Mouse (Mus musculus): ENCODE measurements at regions not wholly inside any gene's neighbourhood (a gene's known extent, or its start where the extent isn't known, plus 50 kb on each side); places are given as distances from the start of the nearest gene placed in this dataset.
"Not testable (repeated sequence)": the region's sequence is repeated elsewhere in the genome, so short reads cannot be mapped to it uniquely, and the experiment has no call there.

DNA sequence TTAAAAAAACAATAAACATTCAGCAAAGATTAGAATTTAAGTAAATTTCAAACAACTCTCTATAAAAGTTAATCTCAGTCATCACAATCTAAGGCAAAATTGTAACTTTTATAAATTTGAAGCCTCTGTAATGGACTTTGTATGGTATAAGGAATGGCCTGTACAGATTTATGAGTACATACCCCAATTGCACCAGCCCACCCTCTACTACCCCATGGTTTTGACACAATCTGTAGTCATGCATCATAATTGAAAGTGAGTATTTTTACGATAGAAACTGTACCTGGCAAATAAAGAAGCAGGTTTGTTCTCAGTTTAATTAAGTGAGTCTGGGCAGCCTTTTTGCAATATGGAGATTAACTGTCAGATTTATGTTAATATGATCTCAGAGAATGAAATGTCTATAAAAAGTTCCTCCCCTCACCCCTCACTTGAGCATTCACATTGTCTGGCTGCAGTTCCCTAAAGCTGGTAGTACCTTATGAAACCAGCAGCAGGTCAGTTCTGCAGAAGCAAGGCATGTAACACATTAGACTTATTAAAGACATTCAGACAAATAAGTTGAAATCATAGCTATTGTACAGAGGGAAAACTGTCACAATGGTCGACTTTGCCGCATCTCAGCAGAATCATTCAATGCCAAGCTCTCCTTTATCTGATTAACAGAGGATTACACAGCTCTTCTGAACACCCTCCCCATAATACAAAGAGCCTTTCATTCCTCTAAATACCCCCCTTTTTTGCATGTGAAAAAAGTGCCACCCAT is 505.2 kb downstream of the Cypt12 start:
- Histone ChIP-seq H3K36me3 (no peaks in the 10 kb centered on the region), H3K4me1 (no peaks in the 10 kb centered on the region), H3K4me3 (replicated peaks) (no peak overlapping the region), H3K27me3 (no peaks in the 10 kb centered on the region), H3K27ac (no peak overlapping the region), H3K9ac (no peak overlapping the region), H3K4me2 (no peak overlapping the region), H3K9me3 (replicated peaks) (no peaks in the 10 kb centered on the region)
- 75% methylated on average over 3 of the region's 3 CpGs for WGBS
- ATAC-seq (replicated peaks; ENCODE audit: low FRiP score) = no peak

DNA sequence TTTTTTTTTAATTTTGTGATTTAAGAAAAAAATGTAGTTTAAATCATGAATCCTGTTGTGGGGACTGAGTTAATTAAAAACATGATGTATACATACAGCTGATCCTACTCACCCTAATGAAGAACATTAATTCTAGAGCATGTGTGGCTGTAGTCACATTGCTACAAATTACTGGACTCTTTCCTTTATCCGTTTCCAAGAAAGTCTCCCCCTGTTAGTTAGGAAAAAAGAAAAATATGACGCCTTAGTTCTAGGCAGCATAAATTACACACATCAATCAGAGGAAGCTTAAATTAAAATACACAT is 505.7 kb downstream of the Cypt12 start:
- Histone ChIP-seq H3K4me2 (no peak overlapping the region), H3K27me3 (no peaks in the 10 kb centered on the region), H3K36me3 (no peaks in the 10 kb centered on the region), H3K9me3 (replicated peaks) (no peaks in the 10 kb centered on the region), H3K27ac (no peak overlapping the region), H3K9ac (no peak overlapping the region), H3K4me3 (replicated peaks) (no peak overlapping the region), H3K4me1 (no peaks in the 10 kb centered on the region)
- 59% methylated on average over 2 of the region's 2 CpGs for WGBS
- no peak for ATAC-seq (replicated peaks; ENCODE audit: low FRiP score)

DNA sequence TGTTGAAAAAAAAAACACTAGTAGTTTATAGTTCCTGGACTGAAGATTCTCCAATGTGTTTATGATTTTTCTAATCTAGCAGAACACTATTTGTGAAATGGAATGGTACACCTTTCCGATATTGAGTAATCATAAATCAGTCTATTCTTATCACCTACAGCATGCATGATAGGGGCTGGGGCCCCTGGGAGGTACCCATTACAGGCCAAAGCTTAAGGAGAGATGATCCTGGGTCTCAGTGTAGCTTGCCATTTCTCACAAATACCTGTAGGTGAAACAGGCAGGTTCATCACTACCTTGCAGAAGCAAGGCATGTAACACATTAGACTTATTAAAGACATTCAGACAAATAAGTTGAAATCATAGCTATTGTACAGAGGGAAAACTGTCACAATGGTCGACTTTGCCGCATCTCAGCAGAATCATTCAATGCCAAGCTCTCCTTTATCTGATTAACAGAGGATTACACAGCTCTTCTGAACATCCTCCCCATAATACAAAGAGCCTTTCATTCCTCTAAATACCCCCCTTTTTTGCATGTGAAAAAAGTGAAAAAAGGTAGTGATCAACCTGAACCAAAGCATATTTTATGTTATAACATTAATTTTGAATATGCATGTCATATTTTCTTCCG is 506.5 kb downstream of the Cypt12 start:
- not testable (repeated sequence) for H3K27me3 ChIP-seq; H3K4me3 ChIP-seq (replicated peaks); H3K9me3 ChIP-seq (replicated peaks); ATAC-seq (replicated peaks; ENCODE audit: low FRiP score); H3K4me1 ChIP-seq; H3K36me3 ChIP-seq; H3K9ac ChIP-seq; H3K4me2 ChIP-seq; H3K27ac ChIP-seq
- 92% methylated on average over 4 of the region's 4 CpGs for WGBS

DNA sequence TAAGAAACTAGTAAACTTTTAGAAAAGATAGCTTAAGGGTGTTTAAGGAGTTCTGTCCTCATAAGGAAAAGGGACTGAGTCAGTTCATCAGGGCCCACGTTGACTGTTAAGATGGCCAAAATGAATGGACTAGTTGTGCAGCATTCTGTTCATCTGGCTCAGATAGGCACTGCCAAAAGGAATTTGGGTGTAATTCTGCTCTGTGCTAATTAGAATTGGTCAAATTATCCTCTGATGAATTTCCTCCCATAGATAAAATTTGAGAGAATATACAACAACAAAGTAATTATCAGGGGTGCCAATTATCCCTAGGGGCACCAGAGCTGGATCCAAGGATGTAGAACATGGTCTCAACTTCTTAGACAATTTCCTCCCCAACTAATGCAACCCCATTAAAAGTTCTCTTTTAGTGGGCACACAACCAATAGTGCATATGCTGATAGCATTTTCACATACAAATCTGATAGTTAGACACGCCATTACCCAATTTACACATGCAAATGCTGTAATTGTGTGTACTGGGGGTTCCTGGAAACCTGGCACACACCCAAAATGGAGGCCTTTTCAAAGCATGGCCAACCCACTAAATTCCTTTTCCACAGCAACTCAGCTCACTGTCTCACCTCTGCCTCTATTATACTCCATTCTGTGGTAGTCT is 508.0 kb downstream of the Cypt12 start:
- Histone ChIP-seq H3K36me3 (no peaks in the 10 kb centered on the region), H3K4me2 (no peak overlapping the region), H3K4me1 (no peaks in the 10 kb centered on the region), H3K9ac (no peak overlapping the region), H3K9me3 (replicated peaks) (no peaks in the 10 kb centered on the region), H3K27me3 (no peaks in the 10 kb centered on the region), H3K27ac (no peak overlapping the region), H3K4me3 (replicated peaks) (no peak overlapping the region)
- ATAC-seq (replicated peaks; ENCODE audit: low FRiP score) = no peak
- 90% methylated on average over 2 of the region's 2 CpGs for WGBS

DNA sequence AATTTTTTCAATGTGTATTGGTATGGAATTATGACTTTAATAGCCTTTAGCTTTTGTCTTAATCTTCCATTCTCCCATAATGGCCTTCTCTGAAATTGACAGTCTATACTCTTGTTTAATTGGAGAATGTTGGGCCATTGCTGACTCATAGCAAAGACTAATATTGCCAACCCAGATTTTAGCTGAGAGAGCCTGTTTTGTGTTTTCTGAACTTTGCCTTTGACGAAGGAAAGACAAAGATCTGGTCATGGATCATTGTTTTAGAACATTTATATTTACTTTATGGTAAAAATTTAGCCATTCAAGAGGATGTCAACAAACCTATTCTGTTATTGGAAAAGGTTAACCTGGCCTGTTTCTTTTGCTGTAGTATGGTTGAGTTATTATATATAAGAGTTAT is 512.1 kb downstream of the Cypt12 start:
- 67% methylated on average over 1 of the region's 1 CpGs for WGBS
- H3K4me2 ChIP-seq = no peak overlapping the region
- no peak overlapping the region for H3K4me3 ChIP-seq (replicated peaks)
- H3K4me1 ChIP-seq = no peaks in the 10 kb centered on the region
- H3K27ac ChIP-seq = no peak overlapping the region
- no peaks in the 10 kb centered on the region for H3K27me3 ChIP-seq
- H3K9ac ChIP-seq = no peak overlapping the region
- ATAC-seq (replicated peaks; ENCODE audit: low FRiP score) = no peak
- H3K9me3 ChIP-seq (replicated peaks) = no peaks in the 10 kb centered on the region
- H3K36me3 ChIP-seq = no peaks in the 10 kb centered on the region

DNA sequence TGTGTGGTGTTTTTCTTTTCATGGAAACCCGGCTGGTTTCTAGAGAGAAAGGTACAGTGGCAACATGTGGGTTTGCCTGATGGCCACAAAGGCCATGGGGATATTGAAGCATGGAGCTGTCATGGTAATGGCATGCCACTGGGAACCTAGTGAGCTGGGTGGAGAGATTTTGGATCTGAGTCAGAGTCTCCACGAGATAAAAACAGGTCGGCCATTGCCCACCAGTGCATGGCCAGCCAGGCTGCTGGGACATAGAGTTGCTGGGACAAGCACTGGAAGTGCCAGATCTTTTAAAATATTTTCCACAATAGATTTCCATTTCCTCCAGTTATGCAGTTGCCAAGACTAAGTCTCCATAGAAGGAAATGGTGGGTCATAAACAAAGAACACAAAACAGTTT is 523.6 kb downstream of the Cypt12 start:
- H3K36me3 ChIP-seq = no peaks in the 10 kb centered on the region
- H3K9me3 ChIP-seq (replicated peaks) = no peaks in the 10 kb centered on the region
- no peak overlapping the region for H3K9ac ChIP-seq
- no peak overlapping the region for H3K4me2 ChIP-seq
- H3K27ac ChIP-seq = no peak overlapping the region
- no peaks in the 10 kb centered on the region for H3K27me3 ChIP-seq
- no peaks in the 10 kb centered on the region for H3K4me1 ChIP-seq
- WGBS = 76% methylated on average over 3 of the region's 3 CpGs
- ATAC-seq (replicated peaks; ENCODE audit: low FRiP score) = no peak
- H3K4me3 ChIP-seq (replicated peaks) = no peak overlapping the region

DNA sequence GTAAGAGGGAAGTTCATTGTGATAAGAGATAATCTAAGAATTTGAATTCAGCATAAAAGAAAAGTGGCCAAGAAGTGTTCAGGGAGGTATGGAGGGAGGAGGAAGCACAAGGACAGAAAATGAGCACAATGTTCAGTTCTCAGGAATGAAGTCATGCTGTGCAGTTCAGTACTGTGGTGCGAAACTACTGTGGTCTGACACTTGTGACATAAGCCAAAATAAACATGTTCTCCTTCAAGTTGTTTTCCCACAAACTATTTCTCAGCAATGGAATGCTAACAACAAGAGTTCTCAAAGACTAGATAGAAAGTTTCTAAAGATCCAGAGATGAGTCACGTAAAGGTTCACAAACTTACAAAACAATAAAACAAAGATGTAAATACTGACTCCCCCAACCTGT is 531.3 kb downstream of the Cypt12 start:
- no peaks in the 10 kb centered on the region for H3K9me3 ChIP-seq (replicated peaks)
- H3K36me3 ChIP-seq = no peaks in the 10 kb centered on the region
- no peak overlapping the region for H3K27ac ChIP-seq
- H3K27me3 ChIP-seq = no peaks in the 10 kb centered on the region
- no peak for ATAC-seq (replicated peaks; ENCODE audit: low FRiP score)
- no peaks in the 10 kb centered on the region for H3K4me1 ChIP-seq
- WGBS = 64% methylated on average over 2 of the region's 2 CpGs
- H3K4me3 ChIP-seq (replicated peaks) = no peak overlapping the region
- H3K9ac ChIP-seq = no peak overlapping the region
- H3K4me2 ChIP-seq = no peak overlapping the region

DNA sequence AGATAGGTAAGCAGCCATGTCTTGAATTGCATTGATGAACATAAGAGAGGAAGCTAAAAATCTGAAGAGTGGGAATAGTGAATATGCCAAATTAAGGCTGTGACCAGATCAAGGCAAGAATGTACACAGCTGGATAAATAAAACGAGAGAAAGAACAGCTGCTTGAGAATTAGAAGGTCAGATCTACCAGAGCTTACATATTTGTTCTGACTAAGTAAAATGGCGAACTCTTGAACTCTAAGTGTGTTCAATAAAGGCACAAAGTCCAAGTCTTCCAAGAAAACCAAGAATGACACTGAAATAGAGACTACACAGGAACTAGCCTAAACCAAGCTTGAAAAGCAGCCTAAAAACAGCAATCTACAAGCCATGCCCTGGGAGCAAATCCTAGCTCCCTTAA is 533.8 kb downstream of the Cypt12 start:
- Histone ChIP-seq H3K4me2 (no peak overlapping the region), H3K36me3 (no peaks in the 10 kb centered on the region), H3K27me3 (no peaks in the 10 kb centered on the region), H3K9me3 (replicated peaks) (peaks cover 5% of the 10 kb centered on the region; the same call in 1 of the 2 replicates), H3K4me3 (replicated peaks) (no peak overlapping the region), H3K9ac (no peak overlapping the region), H3K4me1 (no peaks in the 10 kb centered on the region), H3K27ac (peak overlapping the region; percentile 51; the same call in 1 of the 2 replicates)
- WGBS = 66% methylated on average over 2 of the region's 2 CpGs
- peak; percentile 62; the same call in 1 of the 2 replicates for ATAC-seq (replicated peaks; ENCODE audit: low FRiP score)

DNA sequence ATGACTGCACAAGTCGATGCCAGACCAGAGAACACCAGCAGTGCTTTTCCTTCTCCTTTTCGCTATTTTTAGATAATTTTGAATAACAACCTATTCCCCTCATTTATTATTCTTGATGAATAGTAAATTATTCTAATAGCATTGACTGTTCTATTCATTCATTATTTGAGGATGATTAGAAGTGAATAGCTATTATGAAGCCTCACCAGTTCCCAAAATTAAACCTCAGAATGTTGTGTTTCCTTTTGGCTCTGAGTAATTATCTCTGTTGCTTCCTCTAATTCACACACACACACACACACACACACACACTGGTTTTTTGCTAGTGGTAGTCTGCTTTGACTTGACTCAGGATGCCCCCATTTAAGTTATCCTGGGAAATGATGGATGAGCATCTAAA is 540.7 kb downstream of the Cypt12 start:
- 76% methylated on average over 2 of the region's 2 CpGs for WGBS
- Histone ChIP-seq H3K4me3 (replicated peaks) (no peak overlapping the region), H3K27ac (no peak overlapping the region), H3K4me2 (no peak overlapping the region), H3K4me1 (no peaks in the 10 kb centered on the region), H3K27me3 (no peaks in the 10 kb centered on the region), H3K36me3 (no peaks in the 10 kb centered on the region), H3K9me3 (replicated peaks) (peaks cover 5% of the 10 kb centered on the region; the same call in 1 of the 2 replicates), H3K9ac (no peak overlapping the region)
- no peak for ATAC-seq (replicated peaks; ENCODE audit: low FRiP score)

DNA sequence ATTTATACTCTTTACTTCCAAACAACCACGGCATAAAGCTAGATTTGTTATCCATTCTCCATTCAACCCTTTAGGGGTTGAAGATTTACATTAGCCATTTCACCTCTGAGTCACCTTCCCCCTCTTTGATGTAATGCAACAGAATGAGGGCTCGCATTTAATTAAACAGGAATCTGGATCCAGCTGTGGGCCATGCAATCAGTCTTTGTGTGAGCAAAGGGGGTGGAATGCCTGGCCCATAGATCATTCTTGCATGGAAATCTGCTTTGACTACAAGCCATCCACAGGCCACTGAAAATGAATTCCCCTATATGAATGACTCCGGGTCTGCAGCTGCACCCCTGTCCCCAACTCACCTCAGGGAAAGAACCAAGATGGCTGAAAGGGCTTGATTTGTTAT is 574.4 kb downstream of the Cypt12 start:
- peak; percentile 73 for ATAC-seq (replicated peaks; ENCODE audit: low FRiP score)
- 20% methylated on average over 3 of the region's 3 CpGs for WGBS
- no peak overlapping the region for H3K27ac ChIP-seq

DNA sequence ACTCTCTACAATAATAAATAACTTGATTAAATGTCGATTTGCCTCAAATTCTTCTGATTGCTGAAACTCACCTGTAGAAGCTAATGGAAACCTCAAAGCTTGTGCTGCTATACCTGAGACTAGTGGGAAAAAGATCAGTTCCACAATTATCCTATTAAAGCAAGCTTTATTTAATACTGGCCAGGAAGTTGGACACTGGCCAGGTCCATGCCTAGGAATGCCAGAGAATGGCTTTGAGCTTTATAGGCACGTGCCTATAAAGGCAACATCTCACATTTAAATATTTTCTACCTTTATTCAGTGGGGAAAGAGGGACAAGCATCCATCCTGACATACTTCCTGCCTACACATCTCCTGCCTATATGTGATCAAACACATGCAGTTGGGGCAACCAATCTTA is 575.8 kb downstream of the Cypt12 start:
- Histone ChIP-seq H3K4me2 (no peak overlapping the region), H3K4me3 (replicated peaks) (no peak overlapping the region), H3K36me3 (no peaks in the 10 kb centered on the region), H3K27me3 (no peaks in the 10 kb centered on the region), H3K9ac (no peak overlapping the region), H3K27ac (no peak overlapping the region), H3K4me1 (peaks cover 4% of the 10 kb centered on the region; the same call in 1 of the 2 replicates), H3K9me3 (replicated peaks) (no peaks in the 10 kb centered on the region)
- 72% methylated on average over 2 of the region's 2 CpGs for WGBS
- no peak for ATAC-seq (replicated peaks; ENCODE audit: low FRiP score)

More for the DNA sequence above, 574.4 kb downstream of the Cypt12 start:
- Histone ChIP-seq H3K4me3 (replicated peaks) (no peak overlapping the region), H3K4me1 (peaks cover 4% of the 10 kb centered on the region; the same call in 1 of the 2 replicates), H3K27me3 (no peaks in the 10 kb centered on the region), H3K9me3 (replicated peaks) (no peaks in the 10 kb centered on the region), H3K9ac (no peak overlapping the region), H3K4me2 (no peak overlapping the region), H3K36me3 (no peaks in the 10 kb centered on the region)

DNA sequence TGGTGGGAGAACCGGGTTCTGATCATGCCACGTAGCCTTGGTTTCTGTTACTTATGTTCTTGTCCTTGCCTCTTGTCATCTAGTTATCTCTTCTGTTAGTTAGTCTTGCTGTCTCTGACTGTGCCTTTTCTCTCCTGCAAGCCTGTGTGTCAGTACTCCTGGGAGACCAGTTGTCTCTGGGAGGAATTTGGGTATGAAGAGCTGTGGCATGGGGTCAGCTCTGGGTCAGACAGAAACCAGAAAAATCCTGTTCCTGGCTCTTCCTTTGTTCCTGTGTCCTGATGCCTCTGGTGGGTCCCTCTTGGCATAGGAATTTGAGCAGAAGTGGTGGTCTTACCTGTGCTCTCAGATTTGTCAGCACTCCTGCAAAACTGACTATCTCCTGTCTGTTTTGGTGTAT is 609.0 kb downstream of the Cypt12 start:
- ATAC-seq (replicated peaks; ENCODE audit: low FRiP score) = no peak
- H3K9me3 ChIP-seq (replicated peaks) = no peaks in the 10 kb centered on the region
- H3K27ac ChIP-seq = no peak overlapping the region
- no peak overlapping the region for H3K4me2 ChIP-seq
- 98% methylated on average over 2 of the region's 2 CpGs for WGBS
- no peak overlapping the region for H3K4me3 ChIP-seq (replicated peaks)
- no peaks in the 10 kb centered on the region for H3K36me3 ChIP-seq
- no peak overlapping the region for H3K9ac ChIP-seq
- H3K27me3 ChIP-seq = no peaks in the 10 kb centered on the region
- no peaks in the 10 kb centered on the region for H3K4me1 ChIP-seq

Data from kidney, embryonic 15.5 days (tissue).